In the genomic region with DNA sequence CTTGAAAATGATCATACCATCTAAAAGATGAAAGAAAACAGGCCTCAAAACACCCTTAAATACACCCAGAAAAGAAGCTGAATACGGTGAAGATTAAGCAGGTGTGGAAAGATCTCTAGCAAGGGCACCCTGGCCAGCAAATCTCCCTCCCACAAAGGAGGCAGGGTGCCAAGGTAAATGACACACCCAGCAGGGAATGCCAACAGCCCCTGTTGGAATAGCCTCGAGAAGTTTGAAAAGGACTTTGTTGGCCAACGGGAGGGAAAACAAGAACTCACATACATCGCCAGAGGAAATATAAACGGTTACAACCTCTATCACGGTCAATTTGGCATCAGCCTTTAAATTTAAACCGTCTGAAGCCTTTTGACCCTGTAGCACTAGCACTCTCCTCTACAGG, we compare ENCODE assay signal across 31 mouse cellular contexts. TPM values are rescaled to one million over a fixed set of nuclear protein-coding genes. Genes with fewer than 3 reads are reported as not detected.
DNase-seq lines count a peak whose midpoint lies in the region; ATAC-seq and TF ChIP-seq lines count a peak whose summit lies in the region.
"Had no signal": no experiment of that assay in that cellular context is flagged by ENCODE, and none has a peak within 500 bp of the region (broad histone marks: within the 10 kb centered on the region; RNA-seq: fewer than 3 reads in every experiment).

No protein-coding gene starts in this region.

- TF ChIP-seq CTCF in lung, adult 2 months (IDR thresholded peaks at IDR 0.05; ENCODE audit: insufficient read depth, low read length), result no peak

- H3K36me3 ChIP-seq in heart, embryonic 12.5 days, result no peaks in the 10 kb centered on the region
- H3K36me3 ChIP-seq: hindbrain, embryonic 10.5 days; midbrain, embryonic 12.5 days; neural tube, embryonic 13.5 days had no signal

- H3K9me3 ChIP-seq in heart, embryonic 12.5 days (replicated peaks), result no peaks in the 10 kb centered on the region
- H3K9me3 ChIP-seq: hindbrain, embryonic 10.5 days; megakaryocyte, embryonic 14.5 days; midbrain, embryonic 12.5 days; neural tube, embryonic 13.5 days had no signal

- ATAC-seq in heart, embryonic 12.5 days (ENCODE audit: insufficient number of reproducible peaks, low FRiP score), result no peak
- ATAC-seq: CD4-positive, CD25-positive, alpha-beta regulatory T cell, adult 4 months; forebrain, embryonic 16.5 days; hindbrain, embryonic 16.5 days; intestine, postnatal 0 days had no signal

- WGBS in heart, embryonic 12.5 days, result 64% methylated on average over 7 of the region's 7 CpGs
- 43% methylated on average over 7 of the region's 7 CpGs for WGBS in lung, adult 2 months

- no peak overlapping the region for H3K9ac ChIP-seq in heart, embryonic 12.5 days
- H3K9ac ChIP-seq: liver, embryonic 14.5 days; midbrain, embryonic 12.5 days; neural tube, embryonic 13.5 days had no signal

- H3K27ac ChIP-seq in heart, embryonic 12.5 days (ENCODE audit: poor library complexity, severe bottlenecking), result no peak overlapping the region
- H3K27ac ChIP-seq: hindbrain, embryonic 10.5 days; layer of hippocampus, adult 2 months; liver, embryonic 14.5 days; midbrain, embryonic 12.5 days; neural tube, embryonic 13.5 days had no signal

- H3K4me3 ChIP-seq in heart, embryonic 12.5 days, result no peak overlapping the region
- H3K4me3 ChIP-seq in lung, adult 2 months (replicated peaks; ENCODE audit: extremely low read depth, low read depth, low read length), result no peak overlapping the region
- H3K4me3 ChIP-seq: erythroblast, embryonic 14.5 days; hindbrain, embryonic 10.5 days; layer of hippocampus, adult 2 months; megakaryocyte, embryonic 14.5 days; midbrain, embryonic 12.5 days; myocyte; neural tube, embryonic 13.5 days had no signal

- peaks cover 26% of the 10 kb centered on the region for H3K4me1 ChIP-seq in heart, embryonic 12.5 days (replicated peaks)
- H3K4me1 ChIP-seq in lung, adult 2 months (ENCODE audit: control insufficient read depth, insufficient read depth, low read length), result no peaks in the 10 kb centered on the region
- H3K4me1 ChIP-seq: megakaryocyte, embryonic 14.5 days had no signal

- DNase-seq in heart, postnatal 4 days, result peak; percentile 27
- DNase-seq in 3T3-L1 (ENCODE audit: low read depth, low spot score), result peak; percentile 13
- peak; percentile 49 for DNase-seq in lung, adult 2 months
- DNase-seq in lung, postnatal 25 days (ENCODE audit: low spot score), result peak; percentile 58
- no peak for DNase-seq in left cerebral cortex, adult 9 months (ENCODE audit: low spot score in 2 of 2)
- DNase-seq in adrenal gland, adult 18-20 months (ENCODE audit: low spot score in 2 of 2), result no peak
- no peak for DNase-seq in testis, postnatal 10 days (ENCODE audit: low spot score)
- DNase-seq: adrenal gland, adult 2 months; adrenal gland, postnatal 36 days; cerebellum, adult 18-20 months; cerebellum, postnatal 10 days; gastrocnemius, postnatal 10 days; kidney, postnatal 25 days; left cerebral cortex, postnatal 4 days; retina, postnatal 1 day; right cerebral cortex, postnatal 14 days; thymus, postnatal 14 days had no signal

- H3K4me2 ChIP-seq in heart, embryonic 12.5 days, result no peak overlapping the region
- H3K4me2 ChIP-seq: heart, embryonic 11.5 days; midbrain, embryonic 12.5 days; neural tube, embryonic 13.5 days had no signal

- no peak for TF ChIP-seq POLR2A in lung, adult 2 months (IDR thresholded peaks at IDR 0.05; ENCODE audit: borderline replicate concordance, extremely low read depth, low read depth, low read length)

- no peaks in the 10 kb centered on the region for H3K27me3 ChIP-seq in heart, embryonic 12.5 days (replicated peaks)

RNA-seq across cellular contexts. Expression of gene Plce1, which starts 5.5 kb away (rescaled TPM):
- total RNA-seq in heart, postnatal 4 days (2021), result 10 to 100 TPM; 44.9 to 45.1 TPM
- 8.4 and 10.5 TPM in 2 replicates for polyA plus RNA-seq in heart, embryonic 12.5 days (2016; fragmentation: Nextera tagmentation; extraction: Ambion mirVana)
- polyA plus RNA-seq in lung, adult 2 months (2012; rRNA removed), result 5.9 and 9.0 TPM in 2 replicates
- 1 to 10 TPM; 4.5 to 7.8 TPM for total RNA-seq in adrenal gland, adult 18-20 months (2021)
- polyA plus RNA-seq: erythroblast, embryonic 14.5 days had no signal

Comparison
In these comparisons a context has a peak if more than half of its experiments do, and no peak if none do; other contexts are left out.
1. DNase-seq: peak in heart, postnatal 4 days (single experiment), 3T3-L1 (single experiment), lung, adult 2 months (single experiment) and lung, postnatal 25 days (single experiment); none in left cerebral cortex, adult 9 months (0 of 2), adrenal gland, adult 18-20 months (0 of 2) and testis, postnatal 10 days (single experiment).
2. RNA of gene Plce1, which starts 5.5 kb away (total RNA-seq): 44.9 to 45.1 TPM in heart, postnatal 4 days; 4.5 to 7.8 TPM in adrenal gland, adult 18-20 months; every median in the first group is over 4 times any median in the second.